Mouse (Mus musculus) telencephalon, adult 2 months (tissue): ENCODE results near the gene Adam21.
"Not testable (repeated sequence)": the region's sequence is repeated elsewhere in the genome, so short reads cannot be mapped to it uniquely, and the experiment has no call there.

ENCODE experiments used
- DNase-seq: peaks from one replicate; pipeline ENCODE4 v3.0.0-alpha.2; 2011; ENCODE audit warnings: low read depth, low spot score

Gene Adam21

GRCm38 (mm10) chr12:81568374-81568773 lies at the start of gene Adam21:
Adam21 (minus strand) TSS chr12:81568474.
- no peak for DNase-seq

DNA sequence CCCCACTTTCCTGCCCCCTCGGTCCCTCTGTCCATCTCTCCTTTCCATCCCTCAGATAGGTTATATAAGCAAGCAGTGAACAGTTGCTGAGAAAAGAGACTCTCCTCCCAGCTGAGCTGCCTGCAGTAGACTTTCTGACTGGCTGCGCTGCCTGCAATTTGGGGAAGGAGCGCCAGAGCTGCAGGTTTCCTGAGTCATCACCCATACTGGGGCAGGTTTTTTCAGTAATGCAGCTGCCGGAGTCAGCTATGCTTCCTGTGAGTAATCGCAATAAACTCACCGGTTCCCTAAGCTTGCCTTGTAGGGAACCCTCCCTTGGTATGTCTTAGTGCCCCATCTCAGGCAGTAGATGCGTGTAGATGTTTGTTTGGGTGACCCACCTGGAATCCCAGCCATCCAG lies 48.7 kb upstream of the Adam21 start:
- DNase-seq, result peak; percentile 67

DNA sequence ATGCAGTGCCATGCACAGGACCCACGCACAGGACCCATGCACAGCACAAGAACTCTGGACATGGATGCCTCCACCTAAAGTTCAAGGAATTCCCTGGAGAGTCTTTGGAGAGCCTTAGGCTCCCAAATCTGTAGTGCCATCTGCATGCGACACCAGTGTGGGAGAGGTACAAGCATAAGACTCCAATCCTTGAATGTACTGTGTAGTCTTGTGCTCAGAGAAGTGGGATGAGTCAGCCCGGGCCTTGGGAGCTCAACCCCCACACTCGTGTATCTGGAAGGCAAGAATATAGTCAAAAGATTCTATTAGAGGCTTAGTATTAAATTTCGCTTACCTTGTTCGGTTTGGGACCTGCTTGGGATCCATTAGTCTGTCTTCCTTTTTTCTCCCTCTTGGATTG lies 47.5 kb upstream of the Adam21 start:
- DNase-seq, result no peak

GRCm38 (mm10) chr12:81609445-81609844 lies 41.2 kb upstream of the Adam21 start:
- no peak for DNase-seq

DNA sequence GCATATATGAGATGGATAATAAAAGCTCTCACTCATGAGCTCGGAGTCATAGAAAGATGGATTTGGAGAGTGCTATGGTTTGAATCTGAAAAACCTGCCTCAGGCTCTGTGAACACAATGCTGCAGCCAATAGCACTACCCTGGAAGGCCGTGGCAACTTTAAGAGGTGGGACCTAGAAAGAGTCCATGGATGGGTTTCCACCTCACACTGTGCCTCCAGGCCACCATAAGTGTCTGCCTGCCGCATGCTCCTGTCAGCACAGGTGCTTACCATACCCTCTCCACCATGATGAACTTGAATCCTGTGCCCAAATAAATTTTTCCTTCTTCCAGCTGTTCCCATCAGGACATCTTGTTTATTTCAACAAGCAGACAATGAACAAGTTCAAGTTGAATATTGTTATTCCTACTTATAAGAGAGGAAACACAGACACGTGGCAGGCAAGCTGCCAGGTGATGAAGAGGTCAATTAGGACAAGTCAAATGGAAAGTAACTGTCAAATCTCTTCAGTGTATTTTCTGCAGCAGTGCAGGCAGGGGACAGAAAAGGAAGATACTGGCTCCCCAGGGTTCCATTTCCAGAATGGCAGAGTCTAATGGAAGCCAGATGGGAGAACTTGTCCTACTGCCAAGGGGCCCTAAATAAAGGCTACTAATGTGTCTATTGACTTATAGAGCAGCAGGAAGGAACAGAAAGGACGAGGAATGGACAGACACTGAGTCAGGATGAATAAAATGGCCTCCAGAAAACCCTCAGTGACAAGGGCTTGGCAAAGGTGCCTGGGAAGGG lies 36.9 kb upstream of the Adam21 start:
- no peak for DNase-seq

DNA sequence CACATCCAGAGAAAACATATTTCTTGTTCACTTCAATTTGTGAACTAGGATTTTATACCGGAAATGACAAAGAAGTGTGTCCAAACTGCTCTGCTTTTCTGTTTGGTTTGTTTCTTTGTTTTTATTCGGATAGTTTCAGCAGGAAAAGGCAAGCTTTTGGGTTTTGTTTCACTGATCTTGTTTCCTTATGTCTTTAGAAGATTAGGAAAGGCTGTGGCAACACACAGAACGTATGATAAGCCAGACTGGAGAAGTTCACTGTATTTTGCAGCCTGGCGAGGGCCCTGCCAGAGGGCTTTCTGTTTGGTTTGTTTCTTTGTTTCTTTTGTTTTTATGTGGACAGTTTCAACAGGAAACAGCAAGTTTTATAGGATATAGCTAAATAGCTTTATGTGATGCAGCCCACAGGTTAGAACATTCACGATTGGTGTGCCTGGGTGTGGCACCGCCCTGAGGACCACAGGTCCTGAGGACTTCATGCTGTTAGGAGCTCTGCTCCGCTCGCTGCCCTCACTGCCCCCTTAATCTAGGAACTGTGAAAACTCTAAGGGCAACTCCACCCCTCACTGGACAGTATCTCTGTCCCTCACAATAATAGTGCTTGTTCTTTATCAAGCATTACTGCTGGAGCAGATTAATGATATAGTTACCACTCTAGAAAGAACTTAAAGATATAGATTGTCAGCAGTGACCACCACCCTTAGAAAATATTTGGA lies 28.4 kb upstream of the Adam21 start:
- no peak for DNase-seq

DNA sequence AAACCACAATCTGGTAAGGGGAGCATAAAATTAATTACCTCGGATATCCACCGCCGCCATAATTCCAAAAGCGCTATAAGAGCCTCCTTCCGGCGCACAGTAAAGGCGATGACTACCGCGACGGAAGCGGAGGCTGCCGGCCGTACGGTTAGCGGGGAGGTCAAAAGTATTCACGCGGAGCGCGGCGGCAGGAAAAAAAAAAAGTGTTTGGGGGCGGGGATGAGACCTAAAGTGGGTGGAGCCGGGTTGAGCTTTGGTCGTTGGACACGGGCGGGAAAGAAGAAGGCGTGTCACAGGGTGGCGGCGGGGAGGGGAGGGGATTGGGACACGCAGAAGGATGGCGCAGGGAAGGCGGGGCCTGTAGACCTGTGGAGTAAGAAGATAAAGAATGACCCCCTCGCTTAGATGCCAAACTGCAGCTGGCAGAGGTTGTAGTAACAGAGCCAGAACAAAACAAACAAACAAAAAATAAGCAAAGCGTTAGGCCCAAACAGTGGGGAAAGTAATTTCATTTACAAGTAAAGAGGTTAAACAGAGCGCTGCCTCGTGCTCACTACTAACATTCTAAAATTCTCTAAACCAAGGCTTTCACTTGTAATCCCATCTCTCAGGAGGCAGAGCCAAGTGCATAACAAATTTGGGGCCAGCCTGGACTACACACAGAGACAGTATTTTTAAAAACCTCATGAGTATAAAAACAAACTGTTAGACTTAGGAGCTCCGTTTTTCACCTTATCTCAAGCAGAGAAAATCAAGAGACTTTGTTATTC lies 26.8 kb upstream of the Adam21 start, which contains the start of gene Med6:
Gene Med6, minus strand, starts transcription at position 107 of the 770 bp plus-strand sequence.
- DNase-seq, result peak; percentile 97

- no peak for DNase-seq
These were observed 343 bp downstream of the Adam21 start for GRCm38 (mm10) chr12:81567931-81568330.

- DNase-seq, result peak; percentile 61
These were observed 4.1 kb downstream of the Adam21 start for GRCm38 (mm10) chr12:81564173-81564572.

DNA sequence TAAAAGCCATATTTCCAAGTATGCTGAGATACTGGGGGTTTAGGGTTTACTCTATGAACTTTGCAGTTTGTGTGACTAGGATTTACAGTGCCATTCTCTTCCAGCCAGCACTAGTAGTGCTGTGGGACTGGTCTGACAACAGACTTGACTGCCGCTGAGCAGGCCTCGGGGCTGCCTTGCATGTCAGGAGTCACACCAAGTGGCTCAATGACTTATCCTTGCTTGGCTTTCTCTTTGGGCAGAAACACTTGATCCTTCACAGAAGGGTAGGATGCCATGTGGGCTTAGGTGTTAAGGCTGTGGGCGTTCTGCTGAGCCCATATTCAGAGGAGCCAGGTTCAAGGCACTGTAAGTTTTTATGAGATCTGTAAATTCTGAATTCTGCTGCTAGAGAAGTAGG lies 19.0 kb downstream of the Adam21 start:
- DNase-seq, result no peak

- DNase-seq, result no peak
These were observed 21.1 kb downstream of the Adam21 start for GRCm38 (mm10) chr12:81547163-81547562.

DNA sequence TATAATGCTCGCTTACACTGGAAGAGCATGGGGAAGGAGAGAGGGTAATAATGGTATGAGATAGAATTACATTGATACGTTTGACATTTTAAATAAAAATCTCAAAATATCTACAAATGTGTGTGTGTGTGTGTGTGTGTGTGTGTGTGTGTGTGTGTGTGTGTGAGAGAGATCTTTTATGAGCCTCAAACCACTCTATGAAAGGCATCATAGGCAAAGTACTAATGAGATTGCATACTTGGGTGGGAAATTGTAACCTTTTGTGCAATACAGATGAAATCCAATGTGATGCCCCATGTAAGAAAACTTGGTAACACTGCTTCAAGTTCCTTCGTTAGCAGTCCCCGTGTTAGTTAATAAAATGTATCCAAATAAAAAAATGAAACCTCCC lies 35.2 kb downstream of the Adam21 start:
- no peak for DNase-seq

DNA sequence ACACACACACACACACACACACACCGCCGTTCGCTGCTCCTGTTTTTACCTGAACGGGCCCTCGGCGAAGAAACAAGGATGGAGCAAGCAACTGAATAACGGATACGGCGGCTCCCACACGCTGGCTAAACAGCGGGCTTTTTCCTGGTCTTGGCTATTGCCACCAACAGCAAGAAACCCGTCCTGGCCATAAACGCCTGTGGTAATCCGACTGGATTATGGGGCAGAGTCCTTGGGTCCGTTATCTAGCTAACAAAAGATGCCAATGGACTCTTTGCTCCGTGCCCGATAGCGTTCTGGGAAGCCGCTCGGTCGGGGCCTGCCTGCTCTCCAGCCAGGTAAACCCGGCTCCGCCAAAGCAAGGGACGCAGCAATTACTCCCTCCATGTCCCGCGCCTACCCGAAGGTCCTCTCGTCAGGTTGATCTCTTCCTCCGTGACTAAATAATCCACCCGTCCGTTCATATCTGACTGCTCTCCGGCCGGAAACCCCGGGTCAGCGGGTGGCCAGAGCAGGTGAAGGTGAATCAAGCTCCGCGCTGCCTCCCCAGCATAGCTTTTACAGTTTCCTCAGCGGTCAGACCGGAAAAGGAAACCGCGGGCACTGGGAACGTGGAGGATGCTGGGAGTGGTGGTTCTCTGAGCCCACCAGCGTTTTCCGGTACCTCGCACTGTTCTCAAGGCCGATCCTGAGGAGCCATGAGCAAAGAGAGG lies 35.8 kb downstream of the Adam21 start, which contains the start of the genes Gm20498 and Synj2bp:
Gene Gm20498, minus strand, starts transcription at position 590 of the 713 bp plus-strand sequence.
Gene Synj2bp, minus strand, starts transcription at position 596 of the 713 bp plus-strand sequence.
- DNase-seq, result peak; percentile 90

DNA sequence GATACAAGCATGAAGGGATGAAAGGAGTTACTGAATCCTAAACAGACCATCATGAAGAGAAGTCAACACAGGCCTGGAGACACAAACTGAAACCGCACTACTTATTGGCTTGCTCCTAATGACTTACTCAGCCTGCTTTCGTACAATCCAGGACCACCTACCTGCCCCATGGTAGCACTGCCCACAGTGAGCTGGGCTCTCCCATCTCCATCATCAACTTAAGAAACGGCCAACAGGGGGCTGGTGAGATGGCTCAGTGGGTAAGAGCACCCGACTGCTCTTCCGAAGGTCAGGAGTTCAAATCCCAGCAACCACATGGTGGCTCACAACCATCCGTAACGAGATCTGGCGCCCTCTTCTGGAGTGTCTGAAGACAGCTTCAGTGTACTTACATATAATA lies 37.7 kb downstream of the Adam21 start:
- not testable (repeated sequence) for DNase-seq
